Mouse (Mus musculus) inflammation-experienced regulatory T-cells, adult 6 months (primary cell): ENCODE measurements around the gene Gm49711. TPM values are rescaled to one million over a fixed set of nuclear protein-coding genes. Genes with fewer than 3 reads are reported as not detected.
"Not testable (repeated sequence)": the region's sequence is repeated elsewhere in the genome, so short reads cannot be mapped to it uniquely, and the experiment has no call there.

ENCODE experiments used
- ATAC-seq: one replicate; pipeline ENCODE4 v1.8.0; 2017
- polyA plus RNA-seq, 3 experiments: library from polyadenylated mRNA; unstranded; fragments of 100-300 nt; shearing (Covaris generic); gene quantifications; one replicate each; pipeline ENCODE4 v1.2.1; 2017

Gene Gm49711
- polyA plus RNA-seq, 3 experiments from 2014 or later, result not detected

GRCm38 (mm10) chr16:92195094-92195493 is 137.0 kb downstream of the Gm49711 start:
- no peak for ATAC-seq

- no peak for ATAC-seq
These were observed 138.7 kb downstream of the Gm49711 start for GRCm38 (mm10) chr16:92196741-92197331.

GRCm38 (mm10) chr16:92200615-92201014 is 142.5 kb downstream of the Gm49711 start:
- no peak for ATAC-seq

- ATAC-seq, result no peak
These were observed 145.5 kb downstream of the Gm49711 start for GRCm38 (mm10) chr16:92203599-92203998.

GRCm38 (mm10) chr16:92209291-92209781 is 151.2 kb downstream of the Gm49711 start:
- no peak for ATAC-seq

- not testable (repeated sequence) for ATAC-seq
These were observed 152.2 kb downstream of the Gm49711 start for GRCm38 (mm10) chr16:92210316-92210715.

GRCm38 (mm10) chr16:92213911-92214310 is 155.8 kb downstream of the Gm49711 start:
- ATAC-seq, result not testable (repeated sequence)

- no peak for ATAC-seq
These were observed 157.7 kb downstream of the Gm49711 start for GRCm38 (mm10) chr16:92215599-92216390.

- ATAC-seq, result no peak
These were observed 162.6 kb downstream of the Gm49711 start for GRCm38 (mm10) chr16:92220754-92221153.

GRCm38 (mm10) chr16:92228332-92228919 is 170.3 kb downstream of the Gm49711 start:
- ATAC-seq, result no peak

GRCm38 (mm10) chr16:92230476-92230931 is 172.4 kb downstream of the Gm49711 start:
- ATAC-seq, result no peak

- no peak for ATAC-seq
These were observed 176.4 kb downstream of the Gm49711 start for GRCm38 (mm10) chr16:92234530-92234929.

GRCm38 (mm10) chr16:92235222-92235621 is 177.1 kb downstream of the Gm49711 start:
- ATAC-seq, result no peak

Other genes starting within 250 kb of the Gm49711 start
- gene Mrps6, start within 50 bp of the Gm49711 start, polyA plus RNA-seq, result 10 to 100 TPM; 60.2 to 63.4 (median 62.3) TPM
- 1 to 10 TPM; 5.4 to 10.0 (median 6.3) TPM for gene Slc5a3, start within 50 bp of the Gm49711 start, polyA plus RNA-seq
- not detected for gene Kcne2, start 234.1 kb downstream of the Gm49711 start, polyA plus RNA-seq
- gene Smim11, start 243.0 kb downstream of the Gm49711 start, polyA plus RNA-seq, result 100 to 1,000 TPM; 112 to 149 (median 139) TPM